Mouse (Mus musculus) stomach, postnatal 0 days (tissue): ENCODE results near the gene Ctdspl. TPM values are rescaled to one million over a fixed set of nuclear protein-coding genes. Genes with fewer than 3 reads are reported as not detected.

Source experiments
- ATAC-seq: fragments of 200-750 bp; cut with Nextera tagmentation; 2 replicates; pipeline ENCODE4 v1.8.0; 2017; ENCODE audit not compliant: low FRiP score, low TSS enrichment
- DNase-seq: peaks from one replicate; pipeline ENCODE4 v3.0.0-alpha.2; 2016; ENCODE audit warnings: low spot score
- H3K27ac ChIP-seq: fragments of 300-500 bp; sonication (generic); replicated peaks from 2 replicates; pipeline ENCODE4 v1.5.1; 2014; ENCODE audit warnings: mild to moderate bottlenecking, control low read depth
- H3K27me3 ChIP-seq: fragments of 300-500 bp; sonication (generic); 2 replicates; pipeline ENCODE4 v1.6.1; 2014; ENCODE audit warnings: low read length; ENCODE audit not compliant: control insufficient read depth, insufficient read depth
- H3K36me3 ChIP-seq: fragments of 300-500 bp; sonication (generic); 2 replicates; pipeline ENCODE4 v1.6.1; 2014; ENCODE audit warnings: low read length, mixed read lengths; ENCODE audit not compliant: control insufficient read depth, insufficient read depth
- H3K4me1 ChIP-seq: fragments of 300-500 bp; sonication (generic); replicated peaks from 2 replicates; pipeline ENCODE4 v1.6.1; 2014; ENCODE audit warnings: antibody characterized with exemption; ENCODE audit not compliant: control insufficient read depth, insufficient read depth
- H3K4me2 ChIP-seq: fragments of 300-500 bp; sonication (generic); replicated peaks from 2 replicates; pipeline ENCODE4 v1.6.1; 2014; ENCODE audit warnings: low read depth, mild to moderate bottlenecking, control low read depth, moderate library complexity
- H3K4me3 ChIP-seq: fragments of 300-500 bp; sonication (generic); 2 replicates; pipeline ENCODE4 v1.5.1; 2014; ENCODE audit warnings: low read depth, low read length, control low read depth
- H3K9ac ChIP-seq: fragments of 300-500 bp; sonication (generic); 2 replicates; pipeline ENCODE4 v1.6.1; 2014; ENCODE audit warnings: mild to moderate bottlenecking, low read length, control low read depth, mixed read lengths
- H3K9me3 ChIP-seq: fragments of 300-500 bp; sonication (generic); 2 replicates; pipeline ENCODE4 v1.6.1; 2016; ENCODE audit warnings: low read length; ENCODE audit not compliant: control insufficient read depth
- CTCF ChIP-seq: IDR thresholded peaks from 2 replicates; pipeline ENCODE4 v1.5.1; 2016; ENCODE audit warnings: antibody characterized with exemption, low read depth, mild to moderate bottlenecking, moderate library complexity
- EP300 ChIP-seq: optimal IDR thresholded peaks from 2 replicates; pipeline ENCODE3; 2016; ENCODE audit warnings: antibody characterized with exemption
- whole genome bisulfite sequencing: fragments of 180-500 bp; shearing (Covaris S2); extraction: QIAGEN DNeasy Blood & Tissue Kit; methylation state at CpG from one replicate; pipeline ENCODE4 v1.1.7; 2014; 5-methylcytosine and 5-hydroxymethylcytosine counted together
- polyA plus RNA-seq: library from polyadenylated mRNA; unstranded; fragments of >200 nt; fragmentation: Nextera tagmentation; extraction: Ambion mirVana; gene quantifications from 2 replicates; pipeline ENCODE4 v1.2.1, GENCODE M21; 2015

The Ctdspl gene
- polyA plus RNA-seq, 1 experiment from 2014 or later, result 7.4 TPM

DNA sequence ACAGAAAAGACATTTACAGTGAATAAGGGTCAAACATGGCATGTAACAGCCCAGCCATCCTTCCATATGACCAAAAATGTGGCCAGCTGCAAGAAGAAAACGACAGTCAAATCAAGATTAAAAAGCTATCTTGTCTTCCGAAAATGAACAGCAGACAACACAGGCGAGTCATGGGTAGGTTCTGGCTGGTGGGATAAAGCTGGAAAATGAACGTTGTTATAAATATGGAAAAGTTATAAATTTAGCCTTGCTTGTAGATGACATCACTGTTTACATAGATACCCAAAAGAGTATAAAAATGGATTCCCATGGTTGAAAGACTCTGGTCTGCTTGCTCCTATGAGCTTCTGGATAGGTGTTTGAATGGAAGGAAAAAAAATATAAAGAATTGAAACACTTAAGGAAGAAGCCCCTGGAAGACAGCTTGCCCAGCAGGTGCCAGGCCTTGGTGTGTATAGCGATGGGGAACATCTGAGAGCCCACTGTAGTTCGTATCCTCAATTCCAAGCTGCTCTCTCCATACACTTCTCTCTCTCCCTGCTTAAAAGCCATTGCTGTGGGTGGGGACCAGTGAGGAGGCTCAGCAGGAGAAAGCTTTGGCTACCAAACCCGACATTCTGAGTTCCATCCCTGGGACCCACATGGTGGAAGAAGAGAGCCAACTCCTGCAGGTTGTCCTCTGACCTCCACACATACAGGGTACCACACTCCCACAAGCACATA is 90.7 kb downstream of the Ctdspl start:
- no peak overlapping the region for H3K9ac ChIP-seq

DNA sequence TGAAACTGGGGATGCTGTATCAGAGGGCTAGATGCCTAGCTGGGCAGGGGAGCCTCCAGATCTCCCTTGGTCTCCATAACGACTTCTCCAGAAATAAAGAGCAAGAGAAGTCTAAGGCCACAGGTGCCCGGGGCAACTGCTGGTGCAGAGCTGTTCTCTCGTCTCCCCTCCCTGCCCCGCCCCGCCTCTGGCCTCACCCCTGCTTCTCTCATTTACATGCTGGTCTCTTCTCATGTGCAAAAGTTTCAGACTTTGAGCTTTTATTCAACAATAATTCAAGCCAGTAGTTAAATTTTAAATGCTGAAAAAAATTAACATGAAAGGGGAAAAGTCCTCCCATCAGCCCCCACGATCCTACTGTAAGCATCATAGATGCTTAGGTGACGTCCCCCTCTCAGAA is 95.5 kb downstream of the Ctdspl start:
- WGBS, result 75% methylated on average over 7 of the region's 7 CpGs
- Histone ChIP-seq H3K4me2 (no peak overlapping the region), H3K27me3 (no peaks in the 10 kb centered on the region), H3K36me3 (no peaks in the 10 kb centered on the region; the same call in 1 of the 2 replicates), H3K4me3 (no peak overlapping the region), H3K4me1 (no peaks in the 10 kb centered on the region), H3K9ac (no peak overlapping the region), H3K9me3 (no peaks in the 10 kb centered on the region), H3K27ac (no peak overlapping the region)
- TF ChIP-seq EP300 (no peak), CTCF (no peak)
- ATAC-seq, result no peak
- no peak for DNase-seq

More for the DNA sequence above, 90.7 kb downstream of the Ctdspl start:
- H3K36me3 ChIP-seq, result peaks cover 5% of the 10 kb centered on the region; the same call in 1 of the 2 replicates
- H3K27me3 ChIP-seq, result no peaks in the 10 kb centered on the region
- no peaks in the 10 kb centered on the region for H3K4me1 ChIP-seq
- H3K27ac ChIP-seq, result no peak overlapping the region
- no peak overlapping the region for H3K4me2 ChIP-seq
- WGBS, result 66% methylated on average over 7 of the region's 7 CpGs
- no peaks in the 10 kb centered on the region for H3K9me3 ChIP-seq
- TF ChIP-seq EP300 (no peak), CTCF (no peak)
- ATAC-seq, result no peak
- H3K4me3 ChIP-seq, result no peak overlapping the region
- DNase-seq, result no peak

DNA sequence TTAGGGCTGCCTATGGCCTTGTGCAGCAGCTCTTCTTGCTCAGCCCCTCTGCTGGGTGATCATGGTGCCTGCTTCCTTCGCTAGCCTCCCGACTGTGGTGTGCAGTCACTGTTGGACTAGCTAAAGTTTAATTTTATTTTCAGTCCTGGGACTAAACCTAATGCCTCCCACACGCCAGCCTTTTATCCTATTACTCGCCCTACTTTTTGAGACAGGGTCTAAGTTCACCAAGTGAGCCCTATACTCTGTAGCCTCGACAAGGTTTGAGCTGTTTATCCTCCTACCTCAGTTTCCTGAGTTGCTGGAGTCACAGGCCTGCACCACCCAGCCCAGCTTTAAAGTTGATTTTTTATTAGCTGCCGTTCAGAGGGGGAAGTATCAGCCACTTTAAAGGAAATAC is 99.0 kb downstream of the Ctdspl start:
- Histone ChIP-seq H3K4me3 (no peak overlapping the region), H3K36me3 (peaks cover 4% of the 10 kb centered on the region), H3K4me1 (no peaks in the 10 kb centered on the region), H3K27me3 (no peaks in the 10 kb centered on the region), H3K9me3 (no peaks in the 10 kb centered on the region), H3K9ac (no peak overlapping the region), H3K27ac (no peak overlapping the region), H3K4me2 (no peak overlapping the region)
- 71% methylated on average over 6 of the region's 6 CpGs for WGBS
- DNase-seq (no peak), ATAC-seq (no peak)
- no peak for TF ChIP-seq CTCF
- no peak for TF ChIP-seq EP300

DNA sequence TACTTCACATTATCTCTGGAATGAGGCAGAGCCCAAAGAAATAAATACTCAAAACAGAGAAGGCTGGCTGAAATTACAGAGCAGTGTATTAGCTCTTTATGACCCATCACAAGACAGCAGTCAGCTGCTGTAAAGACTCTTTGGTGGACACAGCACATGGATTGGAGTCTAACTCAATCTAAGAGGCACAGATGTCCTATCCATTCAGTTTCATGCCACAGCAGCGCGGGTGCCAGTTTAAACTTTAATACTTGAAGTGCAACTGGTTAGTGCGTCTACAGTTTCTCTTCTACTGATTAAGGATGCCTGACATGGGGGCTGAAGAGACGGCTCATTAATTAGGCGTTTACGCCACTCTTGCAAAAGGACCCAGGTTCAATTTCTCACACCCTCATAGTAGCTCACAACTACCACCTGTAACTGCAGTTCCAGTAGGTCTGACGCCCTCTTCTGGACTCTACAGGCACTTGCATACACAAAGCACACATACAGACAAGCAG is 99.6 kb downstream of the Ctdspl start:
- Histone ChIP-seq H3K9me3 (no peaks in the 10 kb centered on the region), H3K27me3 (no peaks in the 10 kb centered on the region), H3K4me2 (no peak overlapping the region), H3K36me3 (peaks cover 4% of the 10 kb centered on the region), H3K9ac (no peak overlapping the region), H3K4me3 (no peak overlapping the region), H3K27ac (no peak overlapping the region), H3K4me1 (no peaks in the 10 kb centered on the region)
- TF ChIP-seq CTCF (peak; percentile 31; the same call in 1 of the 2 replicates), EP300 (no peak)
- ATAC-seq (no peak), DNase-seq (no peak)
- 91% methylated on average over 7 of the region's 7 CpGs for WGBS

DNA sequence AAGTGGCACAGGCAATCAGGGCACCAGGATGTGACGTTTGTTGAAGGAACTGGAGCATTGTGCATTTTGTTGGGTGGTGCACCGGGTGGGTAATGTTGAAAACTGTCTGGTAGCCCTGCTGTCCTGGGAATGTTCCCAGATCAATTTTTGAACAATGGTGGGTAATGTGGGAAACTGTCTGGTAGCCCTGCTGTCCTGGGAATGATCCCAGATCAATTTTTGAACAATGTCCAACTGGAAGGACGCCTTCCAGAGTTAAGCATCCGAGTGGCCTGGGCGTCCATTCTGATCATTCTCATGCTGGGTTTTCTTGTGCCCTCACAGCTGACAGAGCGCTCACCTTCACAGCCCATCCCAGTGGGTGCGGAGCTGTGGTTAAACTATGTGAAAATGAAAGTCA is 101.1 kb downstream of the Ctdspl start:
- peaks cover 6% of the 10 kb centered on the region for H3K36me3 ChIP-seq
- no peak overlapping the region for H3K9ac ChIP-seq
- 89% methylated on average over 7 of the region's 7 CpGs for WGBS
- no peaks in the 10 kb centered on the region for H3K27me3 ChIP-seq
- H3K27ac ChIP-seq, result no peak overlapping the region
- H3K4me1 ChIP-seq, result no peaks in the 10 kb centered on the region
- TF ChIP-seq EP300 (no peak), CTCF (no peak)
- no peak overlapping the region for H3K4me2 ChIP-seq
- no peak overlapping the region for H3K4me3 ChIP-seq
- no peaks in the 10 kb centered on the region for H3K9me3 ChIP-seq
- no peak for ATAC-seq
- DNase-seq, result no peak
